Mouse (Mus musculus): ENCODE data around the gene Tnfaip1. TPM values are rescaled to one million over a fixed set of nuclear protein-coding genes. Genes with fewer than 3 reads are reported as not detected.
A peak's percentile ranks its signal among the peaks of the same experiment; 100 is the strongest.

Tnfaip1 gene
- polyA plus RNA-seq, 1 experiment from 2014 or later = 65.3 TPM

DNA sequence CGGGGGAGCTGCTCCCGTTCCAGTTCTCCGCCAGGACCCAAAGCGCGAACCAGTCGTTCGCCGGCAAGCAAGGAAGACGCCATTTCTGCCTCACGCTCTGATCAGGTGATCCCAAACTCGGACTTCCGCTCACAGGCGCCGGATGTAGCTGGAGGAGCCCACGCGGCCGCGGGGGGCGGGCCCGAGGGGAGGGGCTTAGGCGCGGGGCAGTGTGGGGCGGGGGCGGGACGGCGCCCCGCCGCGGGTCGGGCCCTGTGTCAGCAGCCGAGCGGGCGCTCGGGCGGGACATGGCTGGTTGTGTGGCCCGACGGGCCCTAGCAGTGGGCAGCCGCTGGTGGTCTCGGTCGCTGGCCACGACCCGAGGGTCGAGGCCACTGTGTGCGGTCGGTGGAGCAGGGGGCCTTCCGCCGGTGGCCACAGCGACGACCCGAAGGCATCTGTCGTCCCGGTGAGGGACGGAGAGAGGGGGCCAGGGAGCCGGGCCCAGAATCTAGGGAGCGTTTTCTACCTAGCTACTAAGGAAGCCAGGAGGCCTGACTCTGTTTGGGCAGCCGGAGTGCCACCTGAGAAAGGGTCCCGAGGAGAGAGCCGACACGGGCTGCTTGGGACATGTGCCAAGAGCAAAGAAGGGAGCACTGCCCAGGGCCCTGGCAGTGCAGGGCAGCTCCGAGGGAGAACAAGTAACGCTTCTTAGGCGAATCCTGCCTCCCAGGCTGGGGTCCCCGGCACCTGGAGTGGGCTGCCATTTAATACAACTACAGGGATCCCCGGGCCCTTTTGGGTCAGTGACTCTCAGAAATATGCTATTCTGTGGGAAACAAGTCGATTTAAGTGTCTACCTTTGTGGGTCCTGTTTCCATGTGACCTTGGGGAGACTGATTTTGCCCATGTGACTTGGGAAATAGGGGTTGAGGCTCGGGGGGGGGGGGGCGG lies 23.8 kb downstream of the Tnfaip1 start, which contains the start of the genes Tmem199 and Poldip2:
Gene Tmem199 (minus strand): TSS at position 148 of the 933 bp plus-strand sequence.
Gene Poldip2 (plus strand): TSS at position 169 of the 933 bp plus-strand sequence.
- H3K27me3 ChIP-seq = no peaks in the 10 kb centered on the region
- peak within 1 kb of the TSS; percentile 83 for H3K4me3 ChIP-seq
- peak within 1 kb of the TSS; percentile 86 for H3K9ac ChIP-seq (replicated peaks)
- peaks cover 18% of the 10 kb centered on the region for H3K4me1 ChIP-seq
- H3K4me2 ChIP-seq (replicated peaks) = peak within 1 kb of the TSS; percentile 77
- no peaks in the 10 kb centered on the region for H3K9me3 ChIP-seq
- peak; percentile 94 for ATAC-seq (ENCODE audit: low FRiP score, low read depth)
- peak within 1 kb of the TSS; percentile 79 for H3K27ac ChIP-seq (replicated peaks)
- WGBS = under 1% methylated on average over 67 of the region's 67 CpGs
- H3K36me3 ChIP-seq = peaks cover 48% of the 10 kb centered on the region

- H3K36me3 ChIP-seq = peaks cover 38% of the 10 kb centered on the region
- no peak overlapping the region for H3K9ac ChIP-seq (replicated peaks)
- H3K9me3 ChIP-seq = no peaks in the 10 kb centered on the region
- WGBS = 84% methylated on average over 5 of the region's 5 CpGs
- H3K27me3 ChIP-seq = no peaks in the 10 kb centered on the region
- H3K4me1 ChIP-seq = peaks cover 18% of the 10 kb centered on the region
- no peak overlapping the region for H3K4me3 ChIP-seq
- H3K27ac ChIP-seq (replicated peaks) = no peak overlapping the region
- H3K4me2 ChIP-seq (replicated peaks) = no peak overlapping the region
- no peak for ATAC-seq (ENCODE audit: low FRiP score, low read depth)
Measured at GRCm38 (mm10) chr11:78509148-78509547, 27.0 kb downstream of the Tnfaip1 start.

DNA sequence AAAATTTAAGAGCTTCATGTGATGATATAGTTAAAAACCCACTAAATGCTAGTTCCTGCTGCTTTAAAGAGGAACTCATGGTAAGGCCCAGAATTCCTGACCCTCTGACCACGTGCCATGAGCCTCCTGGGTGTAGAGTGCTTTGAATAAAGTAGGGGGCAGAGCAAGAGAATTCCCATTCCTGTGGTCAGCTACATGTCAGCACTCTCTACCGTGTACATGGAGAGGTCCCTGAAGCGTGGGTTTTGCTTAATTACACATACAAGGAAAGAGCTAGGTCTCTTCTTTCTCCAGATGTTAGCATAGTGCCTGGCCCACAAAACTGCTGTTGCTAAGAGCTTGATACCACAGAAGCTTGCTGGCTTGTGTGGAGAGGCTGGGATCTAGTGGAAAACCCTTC lies 30.7 kb downstream of the Tnfaip1 start:
- no peaks in the 10 kb centered on the region for H3K9me3 ChIP-seq
- no peaks in the 10 kb centered on the region for H3K4me1 ChIP-seq
- no peak overlapping the region for H3K4me2 ChIP-seq (replicated peaks)
- peaks cover 33% of the 10 kb centered on the region for H3K36me3 ChIP-seq
- H3K9ac ChIP-seq (replicated peaks) = no peak overlapping the region
- 77% methylated on average over 3 of the region's 3 CpGs for WGBS
- H3K27ac ChIP-seq (replicated peaks) = no peak overlapping the region
- no peak overlapping the region for H3K4me3 ChIP-seq
- peaks cover 10% of the 10 kb centered on the region; the same call in 1 of the 2 replicates for H3K27me3 ChIP-seq
- ATAC-seq (ENCODE audit: low FRiP score, low read depth) = no peak

GRCm38 (mm10) chr11:78502909-78503650 lies 33.1 kb downstream of the Tnfaip1 start, which contains the start of gene Sebox:
Gene Sebox (plus strand): TSS chr11:78503447.
- no peak within 1 kb of the TSS for H3K27ac ChIP-seq (replicated peaks)
- H3K36me3 ChIP-seq = peaks cover 22% of the 10 kb centered on the region
- H3K9ac ChIP-seq (replicated peaks) = no peak within 1 kb of the TSS
- WGBS = 72% methylated on average over 7 of the region's 7 CpGs
- no peak within 1 kb of the TSS for H3K4me2 ChIP-seq (replicated peaks)
- peaks cover 10% of the 10 kb centered on the region; the same call in 1 of the 2 replicates for H3K4me1 ChIP-seq
- no peaks in the 10 kb centered on the region for H3K9me3 ChIP-seq
- H3K27me3 ChIP-seq = peaks cover 29% of the 10 kb centered on the region; the same call in 1 of the 2 replicates
- H3K4me3 ChIP-seq = no peak within 1 kb of the TSS
- ATAC-seq (ENCODE audit: low FRiP score, low read depth) = no peak

- no peaks in the 10 kb centered on the region for H3K9me3 ChIP-seq
- H3K4me2 ChIP-seq (replicated peaks) = no peak overlapping the region
- ATAC-seq (ENCODE audit: low FRiP score, low read depth) = no peak
- H3K27me3 ChIP-seq = peaks cover 29% of the 10 kb centered on the region; the same call in 1 of the 2 replicates
- H3K36me3 ChIP-seq = peaks cover 7% of the 10 kb centered on the region
- H3K4me3 ChIP-seq = no peak overlapping the region
- peaks cover 17% of the 10 kb centered on the region for H3K4me1 ChIP-seq
- WGBS = 76% methylated on average over 20 of the region's 20 CpGs
- no peak overlapping the region for H3K9ac ChIP-seq (replicated peaks)
- H3K27ac ChIP-seq (replicated peaks) = no peak overlapping the region
Measured at GRCm38 (mm10) chr11:78501529-78501928, 34.6 kb downstream of the Tnfaip1 start.

GRCm38 (mm10) chr11:78500623-78501202 lies 35.4 kb downstream of the Tnfaip1 start:
- H3K4me1 ChIP-seq = peaks cover 25% of the 10 kb centered on the region
- WGBS = 76% methylated on average over 9 of the region's 9 CpGs
- no peaks in the 10 kb centered on the region for H3K36me3 ChIP-seq
- no peak overlapping the region for H3K9ac ChIP-seq (replicated peaks)
- ATAC-seq (ENCODE audit: low FRiP score, low read depth) = no peak
- 0 out of 2 replicates have a peak overlapping the region, but pooled peaks have one; percentile 0 for H3K4me2 ChIP-seq (replicated peaks)
- peaks cover 34% of the 10 kb centered on the region; the same call in 1 of the 2 replicates for H3K27me3 ChIP-seq
- H3K4me3 ChIP-seq = no peak overlapping the region
- H3K9me3 ChIP-seq = no peaks in the 10 kb centered on the region
- no peak overlapping the region for H3K27ac ChIP-seq (replicated peaks)

DNA sequence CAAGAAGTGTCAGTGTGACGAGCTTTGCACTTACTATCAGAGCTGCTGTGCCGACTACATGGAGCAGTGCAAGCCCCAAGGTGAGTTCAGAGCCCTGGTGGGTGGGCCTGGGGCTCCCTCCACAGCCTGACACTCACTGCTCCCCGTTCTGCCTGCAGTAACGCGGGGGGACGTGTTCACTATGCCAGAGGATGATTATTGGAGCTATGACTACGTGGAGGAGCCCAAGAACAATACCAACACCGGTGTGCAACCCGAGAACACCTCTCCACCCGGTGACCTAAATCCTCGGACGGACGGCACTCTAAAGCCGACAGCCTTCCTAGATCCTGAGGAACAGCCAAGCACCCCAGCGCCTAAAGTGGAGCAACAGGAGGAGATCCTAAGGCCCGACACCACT lies 36.6 kb downstream of the Tnfaip1 start:
- peaks cover 27% of the 10 kb centered on the region for H3K4me1 ChIP-seq
- H3K27ac ChIP-seq (replicated peaks) = no peak overlapping the region
- peaks cover 43% of the 10 kb centered on the region for H3K27me3 ChIP-seq
- H3K9me3 ChIP-seq = no peaks in the 10 kb centered on the region
- no peaks in the 10 kb centered on the region for H3K36me3 ChIP-seq
- H3K9ac ChIP-seq (replicated peaks) = no peak overlapping the region
- ATAC-seq (ENCODE audit: low FRiP score, low read depth) = no peak
- 41% methylated on average over 16 of the region's 16 CpGs for WGBS
- H3K4me3 ChIP-seq = no peak overlapping the region
- H3K4me2 ChIP-seq (replicated peaks) = peak overlapping the region; percentile 10; the same call in 1 of the 2 replicates

- H3K4me2 ChIP-seq (replicated peaks) = peak within 1 kb of the TSS; percentile 89
- peak within 1 kb of the TSS; percentile 89 for H3K4me3 ChIP-seq
- WGBS = 32% methylated on average over 7 of the region's 7 CpGs
- H3K27ac ChIP-seq (replicated peaks) = peak within 1 kb of the TSS; percentile 90
- H3K27me3 ChIP-seq = peaks cover 48% of the 10 kb centered on the region
- H3K4me1 ChIP-seq = peaks cover 27% of the 10 kb centered on the region
- no peaks in the 10 kb centered on the region for H3K36me3 ChIP-seq
- peak within 1 kb of the TSS; percentile 53; the same call in 1 of the 2 replicates for H3K9ac ChIP-seq (replicated peaks)
- no peaks in the 10 kb centered on the region for H3K9me3 ChIP-seq
- no peak for ATAC-seq (ENCODE audit: low FRiP score, low read depth)
Measured at GRCm38 (mm10) chr11:78499004-78499403, 37.1 kb downstream of the Tnfaip1 start, which contains the start of gene Vtn. Gene Vtn (plus strand): TSS chr11:78499091.

GRCm38 (mm10) chr11:78497544-78498522 lies 38.3 kb downstream of the Tnfaip1 start, which contains the start of gene Sarm1:
Gene Sarm1 (minus strand): TSS chr11:78497754.
- H3K4me3 ChIP-seq = peak within 1 kb of the TSS; percentile 89
- H3K36me3 ChIP-seq = no peaks in the 10 kb centered on the region
- H3K9me3 ChIP-seq = no peaks in the 10 kb centered on the region
- H3K4me2 ChIP-seq (replicated peaks) = peak within 1 kb of the TSS; percentile 89
- 2% methylated on average over 35 of the region's 36 CpGs for WGBS
- peaks cover 49% of the 10 kb centered on the region for H3K27me3 ChIP-seq
- peaks cover 27% of the 10 kb centered on the region for H3K4me1 ChIP-seq
- peak within 1 kb of the TSS; percentile 90 for H3K9ac ChIP-seq (replicated peaks)
- peak; percentile 93 for ATAC-seq (ENCODE audit: low FRiP score, low read depth)
- peak within 1 kb of the TSS; percentile 90 for H3K27ac ChIP-seq (replicated peaks)

DNA sequence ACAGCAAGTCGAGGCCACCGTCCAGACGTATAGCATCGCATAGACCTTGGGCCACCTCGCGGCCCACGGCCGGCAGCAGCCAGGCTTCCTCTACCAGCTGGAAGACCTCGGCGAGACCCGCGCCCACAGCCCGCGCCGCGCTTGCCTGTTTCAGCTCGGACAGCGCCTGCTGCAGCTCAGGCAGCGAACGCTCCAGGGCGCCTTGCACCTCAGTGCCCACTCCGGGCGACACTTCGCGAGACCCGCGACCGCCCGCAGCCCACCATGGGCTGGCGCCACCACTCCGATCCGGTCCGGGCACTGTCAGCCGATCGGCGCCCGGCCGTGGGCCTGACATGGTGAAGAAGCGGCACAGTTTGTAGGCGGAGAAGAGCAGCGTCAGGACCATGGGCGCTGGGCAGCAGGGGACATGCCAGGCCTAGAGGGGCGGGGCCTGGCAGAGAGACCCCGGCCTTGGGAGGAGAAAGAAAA lies 39.0 kb downstream of the Tnfaip1 start:
- H3K4me2 ChIP-seq (replicated peaks) = peak overlapping the region; percentile 89
- under 1% methylated on average over 44 of the region's 44 CpGs for WGBS
- peak overlapping the region; percentile 89 for H3K4me3 ChIP-seq
- H3K4me1 ChIP-seq = peaks cover 27% of the 10 kb centered on the region
- H3K27me3 ChIP-seq = peaks cover 49% of the 10 kb centered on the region
- peak overlapping the region; percentile 90 for H3K9ac ChIP-seq (replicated peaks)
- H3K27ac ChIP-seq (replicated peaks) = peak overlapping the region; percentile 90
- no peaks in the 10 kb centered on the region for H3K9me3 ChIP-seq
- H3K36me3 ChIP-seq = no peaks in the 10 kb centered on the region
- ATAC-seq (ENCODE audit: low FRiP score, low read depth) = peak; percentile 82
